Mouse (Mus musculus) embryonic fibroblast, embryonic 13.5 days (primary cell): ENCODE measurements at regions not wholly inside any gene's neighbourhood (a gene's known extent, or its start where the extent isn't known, plus 50 kb on each side); places are given as distances from the start of the nearest gene placed in this dataset.

Source experiments
- CTCF ChIP-seq: IDR thresholded peaks from 2 replicates; pipeline ENCODE4 v1.5.1; 2011; ENCODE audit warnings: mild to moderate bottlenecking, control low read depth, low read length, moderate library complexity, borderline replicate concordance; ENCODE audit not compliant: insufficient read depth
- POLR2A ChIP-seq: IDR thresholded peaks from 2 replicates; pipeline ENCODE4 v1.6.1; 2011; ENCODE audit warnings: low read depth, mild to moderate bottlenecking, control low read depth, low read length, moderate library complexity

- TF ChIP-seq POLR2A (no peak), CTCF (no peak)
Measured at GRCm38 (mm10) chr7:145045230-145045629, 105.5 kb upstream of the Ccnd1 start.
